Mouse (Mus musculus): ENCODE measurements around the gene Epha2. TPM values are rescaled to one million over a fixed set of nuclear protein-coding genes. Genes with fewer than 3 reads are reported as not detected.

Gene Epha2
- polyA plus RNA-seq, 1 experiment from 2014 or later, result 6.9 TPM

DNA sequence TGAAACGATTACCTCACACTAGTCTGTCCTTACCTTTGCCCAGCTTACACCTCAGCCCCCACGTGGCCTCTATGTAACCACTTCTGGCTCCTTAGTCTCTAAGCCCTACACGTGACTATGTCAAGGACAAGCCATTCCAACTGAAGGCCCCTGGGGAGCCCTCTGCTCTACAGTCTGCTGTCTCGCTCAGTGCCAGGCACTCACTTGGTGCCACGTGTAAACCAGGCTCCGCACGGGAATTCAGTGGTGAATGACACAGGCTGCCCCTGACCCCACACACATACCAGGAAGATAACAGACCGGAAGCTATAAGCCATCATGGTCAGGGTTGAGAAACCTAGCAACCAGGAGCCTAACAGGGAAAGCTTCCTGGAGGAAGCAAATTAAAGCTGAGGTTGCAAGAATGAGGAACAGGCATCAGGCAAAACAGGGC, 46.3 kb downstream of the Epha2 start:
- WGBS, result 33% methylated on average over 8 of the region's 8 CpGs
- Histone ChIP-seq H3K4me3 (ENCODE audit: low read depth, low read length) (no peak overlapping the region), H3K4me2 (no peak overlapping the region), H3K27me3 (ENCODE audit: insufficient read depth, low read length) (no peaks in the 10 kb centered on the region), H3K4me1 (ENCODE audit: insufficient read depth) (no peaks in the 10 kb centered on the region), H3K9ac (no peak overlapping the region), H3K36me3 (ENCODE audit: insufficient read depth) (no peaks in the 10 kb centered on the region), H3K9me3 (ENCODE audit: low read depth, low read length) (no peaks in the 10 kb centered on the region), H3K27ac (ENCODE audit: low read depth) (peak overlapping the region; percentile 26; the same call in 1 of the 2 replicates)
- TF ChIP-seq CTCF (IDR thresholded peaks at IDR 0.05; ENCODE audit: low read depth), result no peak
- ATAC-seq (ENCODE audit: insufficient read depth) (peak; percentile 78), DNase-seq (peak; percentile 63)

DNA sequence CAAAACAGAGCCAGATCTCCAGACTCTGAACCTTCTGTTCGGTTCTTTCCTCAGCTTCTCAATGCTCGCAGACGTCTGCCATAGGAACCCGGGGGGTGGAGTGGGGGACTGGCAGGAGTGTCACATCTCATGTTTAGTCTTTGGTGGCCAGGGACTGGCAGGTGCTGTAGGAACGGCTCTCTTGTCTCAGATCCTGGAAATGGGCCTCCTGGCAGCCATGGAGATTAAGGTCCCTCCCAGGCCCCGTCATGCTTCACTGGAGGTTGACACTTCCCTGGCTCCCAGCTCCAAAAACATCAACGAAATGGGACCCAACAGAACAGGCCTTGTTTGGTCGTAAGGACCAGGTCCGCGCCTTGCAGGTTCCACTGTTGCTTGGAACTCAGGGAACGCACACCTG, 47.6 kb downstream of the Epha2 start:
- no peak overlapping the region for H3K27ac ChIP-seq (ENCODE audit: low read depth)
- no peaks in the 10 kb centered on the region for H3K4me1 ChIP-seq (ENCODE audit: insufficient read depth)
- no peak for ATAC-seq (ENCODE audit: insufficient read depth)
- TF ChIP-seq CTCF (IDR thresholded peaks at IDR 0.05; ENCODE audit: low read depth), result no peak
- H3K27me3 ChIP-seq (ENCODE audit: insufficient read depth, low read length), result no peaks in the 10 kb centered on the region
- no peaks in the 10 kb centered on the region for H3K9me3 ChIP-seq (ENCODE audit: low read depth, low read length)
- DNase-seq, result no peak
- no peaks in the 10 kb centered on the region for H3K36me3 ChIP-seq (ENCODE audit: insufficient read depth)
- no peak overlapping the region for H3K4me3 ChIP-seq (ENCODE audit: low read depth, low read length)
- H3K4me2 ChIP-seq, result no peak overlapping the region
- H3K9ac ChIP-seq, result no peak overlapping the region
- WGBS, result 62% methylated on average over 11 of the region's 11 CpGs

DNA sequence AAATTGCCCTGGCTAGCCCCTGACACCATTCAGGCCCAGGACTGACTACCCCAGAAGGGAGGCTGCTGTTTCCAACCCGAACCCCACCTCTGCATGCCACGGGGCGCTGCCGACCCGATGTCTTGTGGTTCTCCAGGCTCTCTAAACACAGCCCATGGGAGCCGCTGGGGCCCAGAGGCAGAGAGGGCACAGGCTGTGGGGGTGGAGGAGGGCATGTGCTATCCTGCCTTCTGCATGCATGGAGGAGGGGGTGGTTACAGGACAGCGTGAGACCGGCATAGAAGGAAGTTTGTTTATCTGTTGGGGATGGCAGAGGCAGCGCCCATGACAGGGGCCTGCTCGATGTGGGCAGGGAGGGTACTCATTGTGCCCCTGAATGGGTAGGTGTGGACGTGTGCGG, 49.0 kb downstream of the Epha2 start:
- DNase-seq (no peak), ATAC-seq (ENCODE audit: insufficient read depth) (no peak)
- H3K9me3 ChIP-seq (ENCODE audit: low read depth, low read length), result no peaks in the 10 kb centered on the region
- no peaks in the 10 kb centered on the region for H3K36me3 ChIP-seq (ENCODE audit: insufficient read depth)
- H3K9ac ChIP-seq, result no peak overlapping the region
- 80% methylated on average over 12 of the region's 12 CpGs for WGBS
- no peak overlapping the region for H3K4me3 ChIP-seq (ENCODE audit: low read depth, low read length)
- no peaks in the 10 kb centered on the region for H3K27me3 ChIP-seq (ENCODE audit: insufficient read depth, low read length)
- no peaks in the 10 kb centered on the region for H3K4me1 ChIP-seq (ENCODE audit: insufficient read depth)
- H3K4me2 ChIP-seq, result no peak overlapping the region
- no peak overlapping the region for H3K27ac ChIP-seq (ENCODE audit: low read depth)
- no peak for TF ChIP-seq CTCF (IDR thresholded peaks at IDR 0.05; ENCODE audit: low read depth)

GRCm38 (mm10) chr4:141351972-141352371, 50.9 kb downstream of the Epha2 start:
- 43% methylated on average over 7 of the region's 7 CpGs for WGBS
- H3K27me3 ChIP-seq (ENCODE audit: insufficient read depth, low read length), result no peaks in the 10 kb centered on the region
- ATAC-seq (ENCODE audit: insufficient read depth) (no peak), DNase-seq (no peak)
- H3K9me3 ChIP-seq (ENCODE audit: low read depth, low read length), result no peaks in the 10 kb centered on the region
- no peak overlapping the region for H3K27ac ChIP-seq (ENCODE audit: low read depth)
- H3K36me3 ChIP-seq (ENCODE audit: insufficient read depth), result no peaks in the 10 kb centered on the region
- H3K4me1 ChIP-seq (ENCODE audit: insufficient read depth), result no peaks in the 10 kb centered on the region
- H3K4me2 ChIP-seq, result no peak overlapping the region
- no peak overlapping the region for H3K4me3 ChIP-seq (ENCODE audit: low read depth, low read length)
- no peak overlapping the region for H3K9ac ChIP-seq
- TF ChIP-seq CTCF (IDR thresholded peaks at IDR 0.05; ENCODE audit: low read depth), result no peak

DNA sequence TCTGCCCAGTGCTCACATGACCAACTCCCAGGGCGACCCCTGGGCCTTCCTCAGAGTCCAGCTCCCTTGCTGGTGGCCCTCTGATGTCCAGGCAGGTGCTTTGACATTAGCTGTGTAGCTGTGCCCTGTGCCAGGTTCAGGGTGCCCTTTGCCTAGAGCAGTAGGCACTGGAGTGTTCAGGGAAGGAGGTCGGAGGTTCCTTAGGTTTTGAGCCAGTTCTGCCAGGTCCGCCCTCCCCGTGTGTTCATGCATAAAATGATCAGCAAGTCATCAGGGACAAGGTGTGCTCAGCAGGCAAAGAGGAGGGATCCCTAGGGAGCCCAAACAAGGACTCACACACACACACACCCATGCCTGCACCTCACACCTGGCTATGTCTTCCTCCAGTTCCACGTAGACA, 51.9 kb downstream of the Epha2 start:
- H3K4me3 ChIP-seq (ENCODE audit: low read depth, low read length), result no peak overlapping the region
- no peaks in the 10 kb centered on the region for H3K4me1 ChIP-seq (ENCODE audit: insufficient read depth)
- no peak for TF ChIP-seq CTCF (IDR thresholded peaks at IDR 0.05; ENCODE audit: low read depth)
- no peak overlapping the region for H3K27ac ChIP-seq (ENCODE audit: low read depth)
- DNase-seq, result no peak
- H3K4me2 ChIP-seq, result no peak overlapping the region
- WGBS, result 76% methylated on average over 5 of the region's 5 CpGs
- H3K27me3 ChIP-seq (ENCODE audit: insufficient read depth, low read length), result no peaks in the 10 kb centered on the region
- H3K36me3 ChIP-seq (ENCODE audit: insufficient read depth), result no peaks in the 10 kb centered on the region
- no peak overlapping the region for H3K9ac ChIP-seq
- no peaks in the 10 kb centered on the region for H3K9me3 ChIP-seq (ENCODE audit: low read depth, low read length)
- no peak for ATAC-seq (ENCODE audit: insufficient read depth)

DNA sequence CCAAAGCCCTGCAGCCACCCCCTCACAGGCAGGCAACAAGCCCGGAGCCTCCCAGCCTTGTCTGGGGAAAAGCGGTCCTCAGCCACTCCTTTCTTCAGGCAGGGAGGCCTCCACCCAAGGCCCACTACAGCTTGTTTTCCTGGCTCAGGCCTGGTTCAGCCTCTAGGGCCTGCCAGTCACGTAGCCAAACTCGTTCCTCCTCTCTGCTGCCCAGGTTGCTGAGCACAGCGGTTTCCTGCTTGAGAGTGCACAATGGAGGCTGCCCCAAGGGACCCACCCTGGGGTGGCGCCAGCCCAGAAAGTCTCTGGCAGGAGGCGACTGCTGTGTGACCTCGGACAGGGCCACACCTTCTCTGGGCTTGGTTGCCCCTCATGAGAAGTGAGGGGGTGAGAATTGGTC, 52.8 kb downstream of the Epha2 start:
- no peaks in the 10 kb centered on the region for H3K27me3 ChIP-seq (ENCODE audit: insufficient read depth, low read length)
- H3K4me1 ChIP-seq (ENCODE audit: insufficient read depth), result no peaks in the 10 kb centered on the region
- 0 out of 2 replicates have a peak, but pooled peaks have one; percentile 48 for ATAC-seq (ENCODE audit: insufficient read depth)
- H3K27ac ChIP-seq (ENCODE audit: low read depth), result peak overlapping the region; percentile 24; the same call in 1 of the 2 replicates
- H3K4me3 ChIP-seq (ENCODE audit: low read depth, low read length), result no peak overlapping the region
- TF ChIP-seq CTCF (IDR thresholded peaks at IDR 0.05; ENCODE audit: low read depth), result no peak
- DNase-seq, result peak; percentile 36
- 53% methylated on average over 8 of the region's 8 CpGs for WGBS
- H3K36me3 ChIP-seq (ENCODE audit: insufficient read depth), result no peaks in the 10 kb centered on the region
- H3K9me3 ChIP-seq (ENCODE audit: low read depth, low read length), result no peaks in the 10 kb centered on the region
- no peak overlapping the region for H3K4me2 ChIP-seq
- H3K9ac ChIP-seq, result peak overlapping the region; percentile 16; the same call in 1 of the 2 replicates

DNA sequence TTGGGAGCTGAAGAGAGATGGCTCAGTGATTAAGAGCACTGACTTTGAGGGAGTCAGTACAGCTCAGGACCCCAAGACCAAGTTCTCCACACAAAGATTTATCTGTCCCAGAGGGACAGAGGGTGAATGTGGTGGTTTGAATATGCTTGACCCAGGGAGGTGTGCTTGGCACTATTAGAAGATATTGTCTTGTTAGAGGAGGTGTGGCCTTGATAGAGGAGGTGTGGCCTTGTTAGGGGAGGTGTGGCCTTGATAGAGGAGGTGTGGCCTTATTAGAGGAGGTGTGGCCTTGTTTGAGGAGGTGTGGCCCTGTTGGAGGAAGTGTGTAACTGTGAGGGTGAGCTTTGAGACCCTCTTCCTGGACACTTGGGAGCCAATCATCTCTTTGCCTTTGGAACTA, 56.8 kb downstream of the Epha2 start:
- Histone ChIP-seq H3K27me3 (ENCODE audit: insufficient read depth, low read length) (no peaks in the 10 kb centered on the region), H3K9ac (no peak overlapping the region), H3K36me3 (ENCODE audit: insufficient read depth) (no peaks in the 10 kb centered on the region), H3K4me1 (ENCODE audit: insufficient read depth) (no peaks in the 10 kb centered on the region), H3K9me3 (ENCODE audit: low read depth, low read length) (no peaks in the 10 kb centered on the region), H3K27ac (ENCODE audit: low read depth) (no peak overlapping the region), H3K4me3 (ENCODE audit: low read depth, low read length) (no peak overlapping the region), H3K4me2 (no peak overlapping the region)
- no peak for ATAC-seq (ENCODE audit: insufficient read depth)
- no peak for DNase-seq
- TF ChIP-seq CTCF (IDR thresholded peaks at IDR 0.05; ENCODE audit: low read depth), result no peak

- 85% methylated on average over 6 of the region's 6 CpGs for WGBS
- Histone ChIP-seq H3K4me1 (ENCODE audit: insufficient read depth) (no peaks in the 10 kb centered on the region), H3K27ac (ENCODE audit: low read depth) (0 out of 2 replicates have a peak overlapping the region, but pooled peaks have one; percentile 36), H3K9me3 (ENCODE audit: low read depth, low read length) (no peaks in the 10 kb centered on the region), H3K27me3 (ENCODE audit: insufficient read depth, low read length) (no peaks in the 10 kb centered on the region), H3K9ac (no peak overlapping the region), H3K4me3 (ENCODE audit: low read depth, low read length) (no peak overlapping the region), H3K36me3 (ENCODE audit: insufficient read depth) (no peaks in the 10 kb centered on the region), H3K4me2 (no peak overlapping the region)
- no peak for ATAC-seq (ENCODE audit: insufficient read depth)
- TF ChIP-seq CTCF (IDR thresholded peaks at IDR 0.05; ENCODE audit: low read depth), result no peak
- DNase-seq, result no peak
Observed at GRCm38 (mm10) chr4:141359222-141359621, 58.2 kb downstream of the Epha2 start.
